Mouse (Mus musculus) testis, adult 2 months (tissue): ENCODE measurements at regions not wholly inside any gene's neighbourhood (a gene's known extent, or its start where the extent isn't known, plus 50 kb on each side); places are given as distances from the start of the nearest gene placed in this dataset.

Experiments used
- CTCF ChIP-seq: fragments of 200-500 bp; IDR thresholded peaks from 2 replicates; pipeline ENCODE4 v1.5.1; 2012; ENCODE audit warnings: low read depth, mild to moderate bottlenecking, inconsistent platforms, low read length, moderate library complexity; ENCODE audit not compliant: control insufficient read depth, insufficient read depth, insufficient replicate concordance
- POLR2A ChIP-seq: fragments of 200-500 bp; IDR thresholded peaks from 2 replicates; pipeline ENCODE4 v1.6.1; 2012; ENCODE audit warnings: low read depth, mild to moderate bottlenecking, inconsistent platforms, low read length, moderate library complexity; ENCODE audit not compliant: control insufficient read depth

DNA sequence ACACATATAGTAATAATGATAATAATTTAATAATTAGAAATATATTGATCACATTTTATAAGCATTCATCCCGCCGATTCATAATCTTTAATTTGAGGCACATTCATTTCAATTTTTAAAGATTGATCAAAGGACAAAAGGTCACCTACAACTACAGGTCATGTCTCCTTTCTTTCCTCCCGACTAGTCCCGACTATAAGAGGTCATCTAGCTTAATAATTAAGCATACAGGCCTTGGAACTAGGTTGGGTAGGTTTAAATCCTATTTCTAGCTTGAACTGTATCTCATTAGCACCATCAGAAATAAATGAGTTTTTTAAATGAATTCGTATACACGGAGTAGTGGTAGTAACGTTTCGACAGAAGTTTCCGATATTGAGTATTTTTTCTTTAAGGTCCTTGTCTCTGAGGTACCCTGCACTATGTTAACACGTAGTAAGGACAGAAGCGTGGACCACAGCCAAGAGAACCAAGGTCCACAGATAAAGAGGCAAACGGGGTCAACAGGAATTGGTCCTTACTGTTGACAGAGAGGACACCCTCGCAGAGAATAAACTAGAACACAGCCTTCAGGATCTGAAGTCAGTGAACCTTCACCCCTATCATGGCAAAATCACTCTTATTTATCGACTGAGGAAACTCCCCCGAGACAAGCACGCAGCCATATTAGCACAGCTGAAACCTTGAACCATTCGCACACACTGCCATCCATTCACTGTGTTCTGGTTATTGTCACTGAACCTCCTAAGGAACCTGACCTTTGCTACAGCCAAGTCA is 185.8 kb upstream of the Jmjd1c start:
- no peak for TF ChIP-seq CTCF
- TF ChIP-seq POLR2A = no peak
